Mouse (Mus musculus) E14TG2a.4 (cell line): ENCODE results near the gene Hck.

ENCODE experiments used
- CTCF ChIP-seq: conservative IDR thresholded peaks from 2 replicates; pipeline ENCODE4 v1.5.1; 2014; ENCODE audit warnings: low read length
- POU5F1 ChIP-seq: IDR thresholded peaks from 2 replicates; pipeline ENCODE4 v1.6.1; 2014; ENCODE audit warnings: low read length, borderline replicate concordance

- TF ChIP-seq CTCF (no peak), POU5F1 (no peak)
These were observed 77.9 kb downstream of the Hck start for GRCm38 (mm10) chr2:153186176-153186591.
